Mouse (Mus musculus) frontal cortex, adult (tissue): ENCODE measurements around the gene Pkd1l2.

Experiments used
- ATAC-seq: cut with Nextera tagmentation; 2 replicates; pipeline ENCODE4 v1.9.2; 2017; ENCODE audit warnings: mild to moderate bottlenecking, moderate library complexity, mixed read lengths; ENCODE audit not compliant: low TSS enrichment

Gene Pkd1l2

GRCm38 (mm10) chr8:117085521-117085920 is 3.3 kb upstream of the Pkd1l2 start:
- no peak for ATAC-seq

- no peak for ATAC-seq
Observed at GRCm38 (mm10) chr8:117082947-117083559, 804 bp upstream of the Pkd1l2 start.

DNA sequence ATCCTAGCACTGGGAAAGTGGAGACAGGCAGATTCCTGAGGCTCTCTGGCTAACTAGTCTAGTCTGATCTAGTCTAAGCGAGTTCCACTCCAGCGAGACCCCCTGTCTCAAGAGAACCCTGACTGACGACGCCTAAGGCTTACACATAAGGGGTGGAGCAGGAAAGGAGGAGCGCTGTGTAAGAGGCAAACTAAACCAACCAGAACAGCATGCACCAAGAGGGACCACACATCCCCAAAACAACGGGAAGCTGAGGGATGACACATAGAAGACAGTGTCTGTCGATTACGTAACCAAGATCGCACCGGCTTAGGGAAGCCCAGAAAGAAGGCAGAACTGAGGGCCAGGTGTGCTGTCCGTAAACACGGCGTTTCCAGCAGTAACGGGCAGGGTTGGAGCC is 2.6 kb downstream of the Pkd1l2 start:
- no peak for ATAC-seq

GRCm38 (mm10) chr8:117078367-117078926 is 3.8 kb downstream of the Pkd1l2 start:
- no peak for ATAC-seq

GRCm38 (mm10) chr8:117074350-117075182 is 7.7 kb downstream of the Pkd1l2 start:
- no peak for ATAC-seq

DNA sequence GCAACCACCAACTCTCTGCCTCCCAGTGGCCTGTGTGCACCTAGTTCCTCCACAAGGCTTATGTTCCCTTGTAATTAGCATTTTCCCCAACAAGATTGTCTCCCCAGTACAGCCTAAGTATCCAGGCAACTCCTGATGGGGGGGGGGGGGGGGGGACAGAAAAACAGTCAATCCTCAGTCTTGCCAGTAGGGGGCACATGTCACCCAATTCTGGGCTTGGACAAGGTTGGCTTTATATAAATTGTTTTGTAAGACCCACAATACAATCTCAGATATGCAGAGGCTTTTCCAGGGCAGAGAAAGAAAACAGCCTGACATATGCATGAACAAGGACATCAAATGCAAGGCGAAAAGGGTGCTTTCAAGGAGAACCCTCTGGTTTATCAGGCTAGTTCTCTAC is 12.5 kb downstream of the Pkd1l2 start:
- peak; percentile 80 for ATAC-seq

GRCm38 (mm10) chr8:117068294-117068693 is 14.0 kb downstream of the Pkd1l2 start:
- no peak for ATAC-seq

GRCm38 (mm10) chr8:117067396-117067795 is 14.9 kb downstream of the Pkd1l2 start:
- ATAC-seq: no peak

DNA sequence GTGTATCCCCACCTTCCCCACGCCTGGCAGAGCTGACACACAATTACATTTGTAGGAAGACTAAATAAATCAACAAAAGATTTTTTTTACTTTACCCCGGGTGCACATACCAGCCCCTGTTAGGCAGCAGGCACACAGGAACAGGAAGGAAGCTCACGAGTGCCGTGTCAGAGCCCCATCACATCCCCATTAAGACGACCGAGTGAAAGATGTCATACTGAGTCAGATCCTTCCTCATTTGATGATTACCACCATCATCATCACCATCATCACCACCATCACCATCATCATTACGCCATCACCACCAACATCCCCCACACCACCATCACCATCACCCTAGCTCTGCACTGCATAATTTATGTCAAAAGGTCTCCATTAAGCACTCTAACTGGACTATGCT is 15.3 kb downstream of the Pkd1l2 start:
- no peak for ATAC-seq

GRCm38 (mm10) chr8:117061180-117061880 is 20.9 kb downstream of the Pkd1l2 start:
- ATAC-seq: peak; percentile 99

GRCm38 (mm10) chr8:117060306-117060705 is 21.9 kb downstream of the Pkd1l2 start:
- no peak for ATAC-seq

DNA sequence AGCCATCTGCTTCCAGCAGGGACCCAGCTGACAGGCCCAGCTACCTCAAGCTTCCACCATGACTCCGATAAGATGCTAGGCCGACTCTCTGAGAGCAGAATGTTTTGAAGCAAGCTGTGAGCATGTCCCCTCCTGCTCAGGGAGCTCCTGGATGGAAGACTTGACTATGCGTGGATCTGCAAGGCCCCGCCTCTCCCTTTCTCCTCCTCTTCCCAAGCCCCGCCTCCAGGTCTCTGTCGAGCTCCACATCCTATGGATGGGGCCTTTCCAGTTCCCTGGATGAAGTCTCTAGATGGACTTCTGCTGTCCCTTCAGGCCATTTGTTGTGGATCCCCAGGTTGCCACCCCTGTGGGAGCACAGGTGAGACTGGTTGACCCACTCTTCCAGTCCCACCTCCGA is 23.2 kb downstream of the Pkd1l2 start:
- no peak for ATAC-seq

DNA sequence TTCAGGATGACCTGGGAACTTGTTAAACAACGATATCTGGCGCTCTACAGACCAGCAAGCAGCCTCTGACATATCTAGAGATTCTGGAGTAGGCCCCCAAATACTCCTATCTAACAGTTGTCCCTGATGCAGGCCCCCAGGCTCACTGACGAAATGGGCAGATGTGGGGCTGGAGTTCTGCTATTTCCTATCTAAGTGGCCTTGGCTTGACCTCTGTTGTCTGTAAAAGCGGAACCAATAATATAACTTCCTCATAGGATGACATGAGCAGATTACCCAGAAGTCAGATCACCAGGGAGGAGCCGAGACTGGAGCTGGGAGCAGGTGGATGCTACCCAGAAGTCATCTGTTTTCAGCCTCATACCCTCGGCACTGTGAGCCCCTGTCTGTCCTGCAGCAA is 27.2 kb downstream of the Pkd1l2 start:
- ATAC-seq: no peak

DNA sequence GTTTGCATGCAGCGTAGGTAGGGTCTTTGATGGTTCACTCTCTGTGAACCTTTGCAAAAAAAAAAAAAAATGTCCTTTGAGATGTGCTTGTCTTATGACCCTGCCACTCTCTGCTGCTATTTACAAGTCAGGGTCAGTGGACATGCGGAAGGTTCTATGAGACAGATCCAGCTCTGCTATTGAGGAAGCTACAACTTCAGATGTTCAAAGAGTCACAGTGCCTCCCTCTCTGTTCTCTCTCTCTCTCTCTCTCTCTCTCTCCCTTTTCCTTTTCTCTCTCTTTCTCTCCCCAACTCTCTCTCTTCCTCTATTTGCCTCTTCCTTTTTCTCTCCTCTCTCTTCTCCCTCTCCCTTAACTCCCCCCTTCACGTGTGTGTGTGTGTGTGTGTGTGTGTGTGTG is 28.1 kb downstream of the Pkd1l2 start:
- ATAC-seq: no peak

DNA sequence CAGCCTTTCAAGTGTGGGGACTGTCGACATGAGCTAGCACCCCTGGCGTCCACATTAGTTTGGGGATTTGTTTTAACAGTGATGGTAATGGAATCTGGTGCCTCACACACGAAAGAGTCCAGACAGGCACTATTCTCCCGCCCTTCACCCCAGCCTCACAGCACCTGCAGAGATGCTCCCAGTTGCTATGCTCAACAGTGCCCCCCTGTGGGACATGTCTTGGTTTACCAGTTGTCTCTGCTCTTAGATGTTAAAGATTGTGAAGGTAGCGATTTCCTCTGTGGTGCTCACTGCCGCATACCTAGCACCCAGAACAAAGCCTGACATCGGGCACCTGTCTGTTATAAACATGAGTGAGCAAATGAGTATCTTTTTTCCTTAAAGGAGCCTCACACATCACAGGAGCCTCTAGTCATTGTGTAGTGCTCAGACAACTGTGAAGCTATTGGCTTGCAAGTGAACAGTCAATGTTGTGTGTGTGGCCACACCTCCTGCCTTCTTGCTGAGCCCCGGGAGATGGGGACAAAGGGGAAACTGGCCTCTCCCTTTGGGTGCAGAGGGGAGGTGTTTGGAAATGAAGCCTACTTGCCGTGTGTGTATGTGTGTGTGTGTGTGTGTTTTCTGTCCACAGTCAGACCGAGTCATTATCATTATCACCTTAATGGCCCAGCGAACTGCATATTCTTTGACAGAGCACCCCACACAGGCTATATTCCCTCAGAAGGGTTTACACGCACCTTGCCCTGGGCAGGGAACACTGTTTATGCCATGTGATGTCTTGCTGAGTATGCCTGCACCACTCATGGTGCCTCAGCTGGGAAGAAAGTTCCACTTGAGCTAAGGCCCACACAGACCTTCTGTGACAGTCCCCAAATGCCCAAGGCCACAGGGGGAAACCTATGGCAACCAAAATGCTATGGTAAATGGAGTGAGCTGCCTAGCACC is 28.8 kb downstream of the Pkd1l2 start:
- ATAC-seq: 0 out of 2 replicates have a peak, but pooled peaks have one; percentile 55

DNA sequence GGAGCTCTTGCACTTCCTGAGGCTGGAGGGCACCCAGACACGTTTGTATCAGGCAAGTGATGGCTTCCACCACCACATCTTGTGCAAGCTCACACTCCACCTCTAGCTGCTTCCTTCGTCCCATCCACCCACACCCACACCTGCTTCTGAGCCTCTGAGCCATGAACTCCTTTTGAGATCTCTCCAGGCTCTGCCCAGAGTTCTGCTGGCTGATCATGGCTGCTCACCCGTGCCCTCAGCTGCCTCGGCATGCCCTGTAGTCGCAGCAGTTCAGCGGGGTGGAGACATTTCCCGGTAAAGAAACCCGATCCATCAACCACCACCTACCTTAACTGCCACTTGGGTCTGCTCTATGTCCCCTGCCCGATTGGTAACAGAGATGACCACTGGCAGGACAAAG is 30.9 kb downstream of the Pkd1l2 start:
- ATAC-seq: no peak

DNA sequence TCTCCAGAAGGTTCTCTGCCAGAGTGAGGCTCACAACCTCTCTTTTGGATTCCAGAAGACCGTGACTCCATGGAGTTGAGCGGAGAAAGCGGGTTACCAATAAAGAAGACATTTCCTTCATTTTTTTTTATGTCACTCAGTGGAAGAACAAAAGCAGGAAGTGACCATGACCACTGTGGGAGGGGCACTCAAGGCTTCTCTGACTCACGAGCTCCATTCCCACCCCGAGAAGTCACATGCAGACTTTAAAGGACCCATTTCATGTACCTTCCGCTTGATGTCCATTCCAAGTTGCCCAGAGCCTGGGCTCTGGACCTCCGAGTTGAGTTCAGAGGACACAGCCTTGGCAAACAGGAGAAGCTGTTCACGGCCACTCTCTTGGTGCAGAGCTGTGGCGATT is 31.5 kb downstream of the Pkd1l2 start:
- no peak for ATAC-seq

DNA sequence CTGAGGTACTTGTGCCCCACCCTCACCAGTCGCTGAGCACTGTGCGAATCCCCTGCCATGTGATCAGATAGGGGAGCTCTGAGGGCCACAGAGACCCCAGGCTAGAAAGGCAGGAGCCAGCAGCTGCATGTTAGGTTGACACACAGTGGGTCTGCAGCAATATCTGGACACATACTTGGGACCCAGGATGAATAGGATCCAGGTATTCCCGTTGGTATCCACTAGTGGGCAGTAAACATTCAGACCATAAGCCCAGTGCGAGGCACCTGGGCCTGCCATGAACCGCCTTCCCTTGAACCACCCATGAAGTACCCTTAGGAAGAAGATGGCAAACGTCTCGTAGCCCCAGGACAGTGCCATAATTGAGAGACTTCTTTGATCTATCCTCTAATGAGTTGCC is 32.8 kb downstream of the Pkd1l2 start:
- no peak for ATAC-seq

DNA sequence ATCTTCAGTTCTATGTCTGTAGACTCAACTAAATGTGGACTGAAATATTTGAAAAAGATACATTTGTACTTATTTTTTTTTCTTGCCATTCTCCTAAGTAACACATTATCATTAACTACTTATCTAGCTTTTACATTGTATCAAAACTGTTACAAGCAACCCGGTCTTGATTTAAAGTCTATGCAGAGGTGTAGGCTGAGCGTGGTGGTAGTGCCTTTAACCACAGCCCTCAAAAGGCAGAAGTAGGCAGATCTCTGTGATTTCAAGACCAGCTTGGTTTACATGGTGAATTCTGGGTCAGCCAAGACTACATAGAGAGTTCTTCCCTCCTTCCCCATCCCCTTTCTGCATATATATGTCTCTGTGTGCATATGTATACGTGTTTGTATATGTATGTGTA is 38.7 kb downstream of the Pkd1l2 start:
- ATAC-seq: no peak

GRCm38 (mm10) chr8:117039843-117040242 is 42.4 kb downstream of the Pkd1l2 start:
- ATAC-seq: no peak

DNA sequence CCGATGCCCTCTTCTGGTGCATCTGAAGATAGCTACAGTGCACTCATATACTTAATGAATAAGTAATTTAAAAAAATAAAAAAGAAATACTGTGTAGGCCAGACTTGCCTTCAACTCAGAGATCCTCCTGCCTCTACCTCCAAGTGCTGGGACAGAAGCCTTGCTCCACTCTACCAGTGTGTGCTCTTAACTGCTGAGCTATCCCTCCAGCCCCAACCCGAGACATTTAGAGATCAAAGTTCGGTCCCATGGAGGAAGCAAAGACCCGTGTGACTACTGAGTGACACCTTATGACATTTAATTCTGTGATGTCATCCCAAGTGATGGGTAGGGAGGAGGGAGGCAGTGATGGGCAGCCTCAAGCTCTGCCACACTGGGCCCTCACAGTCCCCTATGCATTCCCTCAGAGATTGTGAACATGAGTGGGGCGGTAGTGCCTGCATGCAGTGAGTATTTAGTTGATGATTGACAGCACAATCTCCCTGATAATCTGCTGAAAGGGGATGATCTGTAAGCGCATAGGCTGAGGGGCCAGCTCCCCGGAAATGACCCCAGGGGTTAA is 44.8 kb downstream of the Pkd1l2 start:
- no peak for ATAC-seq
